Mouse (Mus musculus) cerebellum, adult 2 months (tissue): Measurements from ENCODE around the gene Ccdc182. TPM values are rescaled to one million over a fixed set of nuclear protein-coding genes. Genes with fewer than 3 reads are reported as not detected.

Experiments
- DNase-seq, 2 experiments: peaks; one replicate each; pipeline ENCODE4 v3.0.0; 2021
- H3K27ac ChIP-seq: fragments of 200-500 bp; 2 replicates; pipeline ENCODE4 v1.5.1; 2012; ENCODE audit warnings: low read length, control low read depth, inconsistent platforms; ENCODE audit not compliant: insufficient read depth
- H3K27me3 ChIP-seq: fragments of 200-500 bp; 2 replicates; pipeline ENCODE4 v1.6.1; 2012; ENCODE audit warnings: inconsistent platforms, mild to moderate bottlenecking, low read length, moderate library complexity; ENCODE audit not compliant: control insufficient read depth, insufficient read depth
- H3K4me1 ChIP-seq: fragments of 200-500 bp; 2 replicates; pipeline ENCODE4 v1.6.1; 2011; ENCODE audit warnings: low read length; ENCODE audit not compliant: control insufficient read depth, insufficient read depth
- H3K4me3 ChIP-seq: fragments of 200-500 bp; replicated peaks from 2 replicates; pipeline ENCODE3; 2011; ENCODE audit warnings: mild to moderate bottlenecking, low read depth, low read length, control low read depth; ENCODE audit not compliant: insufficient read depth
- CTCF ChIP-seq: fragments of 200-500 bp; IDR thresholded peaks from 2 replicates; pipeline ENCODE4 v1.5.1; 2011; ENCODE audit warnings: low read depth, mild to moderate bottlenecking, control low read depth, low read length, moderate library complexity, borderline replicate concordance; ENCODE audit not compliant: insufficient read depth
- POLR2A ChIP-seq: fragments of 200-500 bp; IDR thresholded peaks from 2 replicates; pipeline ENCODE4 v1.6.1; 2011; ENCODE audit warnings: low read length, control low read depth, borderline replicate concordance; ENCODE audit not compliant: insufficient read depth
- WGBS: fragments of 180-500 bp; shearing (Covaris S2); methylation state at CpG from one replicate; pipeline ENCODE4 v1.1.7; 2018; 5-methylcytosine and 5-hydroxymethylcytosine counted together
- polyA plus RNA-seq: library from polyadenylated mRNA; depleted of rRNA; stranded (reverse); fragments of >200 nt; gene quantifications from 2 replicates; pipeline ENCODE4 v1.2.3, GENCODE M21; 2012

The Ccdc182 gene
- polyA plus RNA-seq, 1 experiment: 0.23 TPM

GRCm38 (mm10) chr11:88301619-88302018 lies 7.8 kb downstream of the Ccdc182 start:
- Histone ChIP-seq H3K4me1 (no peaks in the 10 kb centered on the region), H3K27ac (no peak overlapping the region), H3K27me3 (no peaks in the 10 kb centered on the region; the same call in 1 of the 2 replicates), H3K4me3 (no peak overlapping the region)
- WGBS: 78% methylated on average over 6 of the region's 6 CpGs
- TF ChIP-seq CTCF (no peak), POLR2A (no peak)
- DNase-seq: no peak

DNA sequence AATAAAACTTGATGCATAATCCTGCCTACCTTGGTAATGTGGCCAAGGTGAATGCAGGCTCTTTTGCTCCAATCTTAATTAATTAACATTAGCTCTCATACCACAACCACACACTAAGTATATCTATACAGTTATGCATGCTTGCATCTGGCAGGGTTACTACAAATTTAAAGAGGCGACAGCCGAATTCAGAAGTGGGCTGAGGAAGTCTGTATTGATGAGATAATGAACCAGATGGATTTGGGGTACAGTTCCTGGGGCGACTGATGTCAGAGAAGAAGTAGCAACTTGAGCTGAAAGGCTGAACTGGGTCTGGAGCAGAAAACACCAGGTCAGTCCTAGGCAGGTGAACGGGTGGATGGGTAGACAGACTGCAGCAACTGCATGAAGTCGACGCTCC lies 11.9 kb downstream of the Ccdc182 start:
- WGBS: 93% methylated on average over 6 of the region's 6 CpGs
- TF ChIP-seq CTCF: no peak
- no peak for TF ChIP-seq POLR2A

DNA sequence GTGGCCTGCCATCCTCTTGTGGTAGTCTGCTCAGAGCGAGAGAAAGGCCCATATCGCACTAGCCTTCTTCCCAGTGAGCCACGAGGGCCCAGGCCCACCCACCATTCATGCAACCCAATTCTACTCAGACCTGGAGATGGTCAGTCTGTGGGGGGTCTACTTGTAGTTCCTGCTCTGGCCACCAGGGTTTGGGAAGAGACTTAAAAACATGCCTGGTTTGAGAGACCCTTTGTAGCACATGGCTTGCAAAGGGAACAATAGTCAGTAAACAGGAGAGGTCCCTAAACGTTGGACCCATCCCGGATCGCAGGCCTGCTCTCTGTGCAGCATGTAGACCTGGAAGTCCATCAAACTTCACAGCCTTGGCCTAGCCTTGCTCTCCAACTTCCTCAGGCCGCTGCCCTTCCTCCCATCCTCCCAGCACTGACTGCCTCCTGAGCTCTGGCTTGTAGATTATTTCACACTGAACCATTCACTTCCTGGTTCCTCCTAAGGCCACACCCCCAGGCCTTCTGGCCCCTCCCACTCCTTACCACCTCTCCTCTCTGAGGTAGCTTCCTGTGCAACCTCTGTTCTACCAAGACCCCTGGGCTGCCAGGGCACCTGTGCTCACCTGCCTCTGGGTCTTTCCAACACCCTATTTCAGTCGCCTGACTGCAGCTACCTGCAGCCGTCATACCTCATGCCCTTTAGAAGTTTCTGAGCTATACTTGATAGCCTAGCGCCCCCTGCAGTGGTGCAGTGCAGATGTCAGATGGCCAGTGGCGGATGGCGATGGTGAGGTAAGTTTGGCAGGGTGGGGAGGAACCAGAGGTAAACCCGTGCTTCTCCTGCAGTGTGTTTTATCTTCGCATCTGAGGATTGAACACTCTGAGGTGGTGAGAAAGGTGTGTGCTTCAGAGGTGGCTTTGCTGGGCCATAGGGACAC lies 14.0 kb downstream of the Ccdc182 start:
- Histone ChIP-seq H3K27ac (no peak overlapping the region), H3K4me1 (peaks cover 29% of the 10 kb centered on the region), H3K4me3 (no peak overlapping the region), H3K27me3 (no peaks in the 10 kb centered on the region)
- TF ChIP-seq POLR2A (no peak), CTCF (no peak)
- DNase-seq: no peak
- 89% methylated on average over 14 of the region's 14 CpGs for WGBS

More for the DNA sequence above, 11.9 kb downstream of the Ccdc182 start:
- H3K27me3 ChIP-seq: no peaks in the 10 kb centered on the region
- H3K4me1 ChIP-seq: peaks cover 18% of the 10 kb centered on the region
- no peak for DNase-seq
- H3K27ac ChIP-seq: no peak overlapping the region
- H3K4me3 ChIP-seq: no peak overlapping the region

DNA sequence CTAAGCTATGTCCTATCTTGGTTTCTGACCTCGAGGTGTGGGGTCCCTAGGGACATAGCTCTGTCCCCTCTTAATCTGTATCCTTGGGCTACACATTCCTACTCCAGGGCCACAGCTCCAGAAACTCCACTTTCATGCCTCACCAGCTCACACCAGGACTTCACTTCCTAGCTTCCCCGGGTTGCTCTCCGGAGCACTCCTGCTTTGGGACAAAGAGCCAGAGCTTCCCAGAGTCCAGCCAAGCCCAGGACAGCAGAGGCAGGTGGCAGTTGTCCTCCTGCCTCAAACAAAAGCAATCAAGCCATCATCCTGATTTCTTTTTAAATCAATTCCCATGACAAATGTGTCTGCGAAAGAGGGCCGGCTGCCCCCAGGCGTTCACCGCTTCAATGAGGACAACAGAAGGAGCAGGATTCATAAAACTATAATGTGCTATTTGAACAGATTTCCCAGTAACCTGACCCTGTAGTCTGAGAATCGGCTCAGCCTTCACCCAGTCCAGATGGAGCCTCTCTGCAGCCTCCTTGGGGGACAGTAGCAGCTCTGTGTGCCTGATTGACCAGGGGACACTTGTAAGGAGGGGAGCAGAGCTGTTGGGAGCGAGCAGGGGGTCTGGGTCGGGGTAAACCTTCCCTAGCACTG lies 15.3 kb downstream of the Ccdc182 start:
- Histone ChIP-seq H3K4me3 (no peak overlapping the region), H3K27me3 (no peaks in the 10 kb centered on the region), H3K27ac (no peak overlapping the region), H3K4me1 (peaks cover 29% of the 10 kb centered on the region)
- no peak for TF ChIP-seq POLR2A
- no peak for TF ChIP-seq CTCF
- 61% methylated on average over 10 of the region's 10 CpGs for WGBS
- peak in 1 of 2 experiments; percentile 33 for DNase-seq

DNA sequence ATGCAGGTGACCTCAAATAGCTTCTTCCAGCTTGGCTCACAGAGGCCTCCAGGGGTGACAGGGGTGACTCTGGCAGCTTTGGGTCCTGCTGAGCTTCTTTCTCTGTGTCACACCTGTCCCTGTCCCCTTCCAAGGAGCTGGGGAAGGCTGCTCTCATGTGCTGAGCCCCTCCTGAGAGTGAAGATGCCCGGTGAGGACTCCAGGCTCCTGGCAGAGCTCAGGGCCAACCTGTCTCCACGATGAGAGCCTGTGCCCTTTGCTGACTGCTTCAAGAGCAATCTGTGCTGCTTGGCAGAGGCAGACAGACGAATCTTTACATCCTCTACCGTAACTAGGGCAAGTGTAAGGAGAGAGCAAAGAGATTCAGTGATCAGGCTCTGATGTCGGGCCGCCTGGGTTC lies 16.9 kb downstream of the Ccdc182 start:
- Histone ChIP-seq H3K27me3 (no peaks in the 10 kb centered on the region), H3K4me1 (peaks cover 29% of the 10 kb centered on the region), H3K27ac (no peak overlapping the region), H3K4me3 (no peak overlapping the region)
- WGBS: 28% methylated on average over 6 of the region's 6 CpGs
- DNase-seq: peak; percentile 52 to 60
- TF ChIP-seq CTCF (no peak), POLR2A (no peak)

GRCm38 (mm10) chr11:88311606-88312005 lies 17.7 kb downstream of the Ccdc182 start:
- Histone ChIP-seq H3K27ac (no peak overlapping the region), H3K27me3 (no peaks in the 10 kb centered on the region), H3K4me1 (peaks cover 29% of the 10 kb centered on the region), H3K4me3 (no peak overlapping the region)
- DNase-seq: no peak
- 81% methylated on average over 7 of the region's 7 CpGs for WGBS
- TF ChIP-seq POLR2A (no peak), CTCF (no peak)

DNA sequence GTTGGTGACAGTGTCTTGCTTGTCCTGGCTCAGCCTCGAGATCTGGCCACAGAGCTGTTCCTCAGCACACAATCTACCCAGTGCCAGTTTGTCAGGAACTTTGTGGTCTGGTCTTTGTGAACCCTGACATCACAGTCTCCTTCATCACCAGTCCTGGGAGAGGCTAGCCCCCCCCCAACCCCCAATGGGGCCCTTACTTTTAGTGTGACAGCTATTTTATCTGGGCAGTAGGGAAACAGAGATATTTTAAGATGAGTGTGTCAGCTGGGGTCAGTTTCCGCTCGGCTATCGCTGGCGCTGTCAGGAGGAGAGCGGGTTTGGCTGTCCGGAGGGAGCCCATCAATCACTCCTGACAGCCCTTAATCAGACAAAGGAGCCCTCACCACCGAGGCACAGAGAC lies 19.7 kb downstream of the Ccdc182 start:
- no peak for DNase-seq
- Histone ChIP-seq H3K27me3 (no peaks in the 10 kb centered on the region), H3K27ac (no peak overlapping the region), H3K4me3 (no peak overlapping the region), H3K4me1 (peaks cover 29% of the 10 kb centered on the region)
- WGBS: 82% methylated on average over 8 of the region's 8 CpGs
- TF ChIP-seq POLR2A (no peak), CTCF (no peak)
